Mouse (Mus musculus) retina, postnatal 1 day (tissue): ENCODE results near the gene Gm4181.
"Not testable (repeated sequence)": the region's sequence is repeated elsewhere in the genome, so short reads cannot be mapped to it uniquely, and the experiment has no call there.

ENCODE experiments used
- DNase-seq: peaks from one replicate; pipeline ENCODE4 v3.0.0-alpha.2; 2012

The Gm4181 gene

DNA sequence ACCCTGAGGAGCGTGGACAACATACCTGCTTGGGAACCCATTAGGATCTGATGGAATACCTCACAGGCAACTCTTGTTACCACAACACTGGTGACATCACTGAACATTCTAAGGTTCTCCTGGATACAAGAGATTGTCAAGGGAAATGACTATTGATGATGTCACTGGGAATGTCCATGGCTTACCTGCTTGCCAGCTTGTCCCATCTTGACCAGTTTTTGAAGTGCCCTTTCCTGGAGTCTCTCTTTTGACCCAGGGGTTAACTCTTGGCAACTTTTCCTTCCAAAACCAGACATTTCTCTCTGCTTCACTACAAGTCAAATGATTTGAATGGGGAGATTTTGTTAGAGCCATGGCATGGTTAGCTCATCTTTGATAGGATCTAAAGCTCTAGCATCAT is at the start of gene Gm4181:
Gm4181 (minus strand) TSS at position 101 of the 400 bp plus-strand sequence.
- DNase-seq, result not testable (repeated sequence)

DNA sequence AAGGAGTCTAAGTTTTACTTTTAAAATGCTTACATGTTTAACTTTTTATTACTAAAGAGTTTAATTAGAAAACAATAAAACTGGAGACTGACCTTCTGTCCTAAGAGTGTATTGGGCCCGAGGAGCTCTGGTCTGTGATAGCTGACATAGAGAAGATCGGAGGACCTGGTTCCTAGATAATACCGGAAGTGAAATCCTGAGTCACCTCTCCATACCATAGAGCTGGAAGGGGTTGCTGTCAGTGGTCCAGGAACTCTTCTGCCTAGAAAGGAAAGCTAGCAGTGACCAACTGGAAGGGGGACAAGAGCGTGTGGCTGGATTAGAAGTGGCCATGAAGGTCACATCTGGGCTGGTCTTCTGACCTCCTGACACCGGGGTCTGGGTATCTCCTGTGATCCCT is 41.8 kb upstream of the Gm4181 start:
- DNase-seq, result no peak

DNA sequence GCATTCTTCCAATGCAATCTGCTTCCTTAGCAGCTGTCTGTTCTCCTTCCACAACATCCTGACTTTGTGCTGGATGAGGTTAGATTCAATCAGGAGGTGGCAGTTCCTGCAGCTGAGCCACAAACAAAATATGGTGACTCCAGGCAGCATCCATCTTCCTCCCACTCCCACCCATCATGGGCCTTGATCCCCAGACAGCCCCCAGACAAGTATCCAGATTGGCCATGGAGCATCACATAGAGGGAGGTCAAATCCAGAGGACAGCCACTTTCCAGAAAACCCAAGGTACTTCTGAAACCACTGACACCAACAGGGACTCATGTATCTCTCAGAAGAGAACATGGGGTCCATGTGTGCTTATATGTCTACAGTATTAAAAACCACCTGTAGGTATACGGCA is 3.0 kb downstream of the Gm4181 start:
- not testable (repeated sequence) for DNase-seq

DNA sequence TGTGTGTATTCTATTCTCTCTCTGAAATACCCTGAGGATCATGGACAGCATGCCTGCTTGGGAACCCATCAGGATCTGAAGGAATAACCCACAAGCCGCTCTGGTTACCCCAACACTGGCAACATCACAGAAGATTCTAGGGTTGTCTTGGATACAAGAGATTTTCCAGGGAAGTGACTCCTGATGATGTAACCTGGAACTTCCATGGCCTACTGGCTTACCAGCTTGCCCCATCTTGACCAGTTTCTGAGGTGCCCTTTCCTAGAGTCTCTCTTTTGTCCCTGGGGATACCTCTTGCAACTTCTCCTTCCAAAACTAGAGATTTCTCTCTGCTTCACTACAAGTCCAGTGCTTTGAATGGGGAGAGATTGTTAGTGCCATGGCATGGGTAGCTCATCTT is 24.3 kb downstream of the Gm4181 start, which contains the start of gene Gm17078:
Gm17078 (minus strand) TSS at position 101 of the 400 bp plus-strand sequence.
- no peak for DNase-seq

DNA sequence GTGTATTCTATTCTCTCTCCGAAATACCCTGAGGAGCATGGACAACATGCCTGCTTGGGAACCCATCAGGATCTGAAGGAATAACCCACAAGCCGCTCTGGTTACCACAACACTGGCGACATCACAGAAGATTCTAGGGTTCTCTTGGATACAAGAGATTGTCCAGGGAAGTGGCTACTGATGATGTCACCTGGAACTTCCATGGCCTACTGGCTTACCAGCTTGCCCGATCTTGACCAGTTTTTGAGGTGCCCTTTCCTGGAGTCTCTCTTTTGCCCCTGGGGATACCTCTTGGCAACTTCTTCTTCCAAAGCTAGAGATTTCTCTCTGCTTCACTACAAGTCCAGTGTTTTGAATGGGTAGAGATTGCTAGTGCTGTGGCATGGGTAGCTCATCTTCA is 43.4 kb downstream of the Gm4181 start, which contains the start of gene Gm17174:
Gm17174 (minus strand) TSS at position 101 of the 400 bp plus-strand sequence.
- DNase-seq, result not testable (repeated sequence)
